Mouse (Mus musculus) MEL-GATA-1-ER (cell line): ENCODE results near the gene Mmd2.

Experiments
- DNase-seq: peaks from one replicate; pipeline ENCODE4 v3.0.0-alpha.2; 2012; ENCODE audit warnings: low read depth; ENCODE audit errors: extremely low read depth

Mmd2 gene

GRCm38 (mm10) chr5:142608989-142609325 lies 357 bp upstream of the Mmd2 start:
- no peak for DNase-seq

GRCm38 (mm10) chr5:142605288-142605687 lies 3.3 kb downstream of the Mmd2 start:
- DNase-seq, result no peak

- no peak for DNase-seq
Measured at GRCm38 (mm10) chr5:142604379-142604778, 4.2 kb downstream of the Mmd2 start.

- no peak for DNase-seq
Measured at GRCm38 (mm10) chr5:142597648-142598390, 10.8 kb downstream of the Mmd2 start.

GRCm38 (mm10) chr5:142596723-142597122 lies 11.9 kb downstream of the Mmd2 start:
- DNase-seq, result no peak

- DNase-seq, result no peak
Measured at GRCm38 (mm10) chr5:142595698-142596097, 12.9 kb downstream of the Mmd2 start.

- no peak for DNase-seq
Measured at GRCm38 (mm10) chr5:142590953-142591616, 17.5 kb downstream of the Mmd2 start.

- DNase-seq, result no peak
Measured at GRCm38 (mm10) chr5:142583616-142584126, 24.9 kb downstream of the Mmd2 start.

GRCm38 (mm10) chr5:142581517-142581916 lies 27.1 kb downstream of the Mmd2 start:
- peak; percentile 25 for DNase-seq

- no peak for DNase-seq
Measured at GRCm38 (mm10) chr5:142578192-142578591, 30.4 kb downstream of the Mmd2 start.

GRCm38 (mm10) chr5:142576832-142577231 lies 31.8 kb downstream of the Mmd2 start:
- DNase-seq, result no peak

- no peak for DNase-seq
Measured at GRCm38 (mm10) chr5:142574323-142575057, 34.1 kb downstream of the Mmd2 start.

- DNase-seq, result no peak
Measured at GRCm38 (mm10) chr5:142564606-142565005, 44.0 kb downstream of the Mmd2 start.

GRCm38 (mm10) chr5:142560261-142560660 lies 48.3 kb downstream of the Mmd2 start:
- DNase-seq, result no peak

GRCm38 (mm10) chr5:142557397-142558067 lies 51.1 kb downstream of the Mmd2 start:
- DNase-seq, result no peak

- no peak for DNase-seq
Measured at GRCm38 (mm10) chr5:142556721-142557120, 51.9 kb downstream of the Mmd2 start.

- no peak for DNase-seq
Measured at GRCm38 (mm10) chr5:142555866-142556265, 52.7 kb downstream of the Mmd2 start.

- DNase-seq, result peak; percentile 54
Measured at GRCm38 (mm10) chr5:142550706-142551652, 57.6 kb downstream of the Mmd2 start, which contains the start of gene Radil. Gene Radil, minus strand, starts transcription at chr5:142551098.

- no peak for DNase-seq
Measured at GRCm38 (mm10) chr5:142549961-142550705, 58.5 kb downstream of the Mmd2 start.

GRCm38 (mm10) chr5:142549441-142549840 lies 59.2 kb downstream of the Mmd2 start:
- no peak for DNase-seq
